ENCODE assay signal across 8 mouse cellular contexts in the genomic region with DNA sequence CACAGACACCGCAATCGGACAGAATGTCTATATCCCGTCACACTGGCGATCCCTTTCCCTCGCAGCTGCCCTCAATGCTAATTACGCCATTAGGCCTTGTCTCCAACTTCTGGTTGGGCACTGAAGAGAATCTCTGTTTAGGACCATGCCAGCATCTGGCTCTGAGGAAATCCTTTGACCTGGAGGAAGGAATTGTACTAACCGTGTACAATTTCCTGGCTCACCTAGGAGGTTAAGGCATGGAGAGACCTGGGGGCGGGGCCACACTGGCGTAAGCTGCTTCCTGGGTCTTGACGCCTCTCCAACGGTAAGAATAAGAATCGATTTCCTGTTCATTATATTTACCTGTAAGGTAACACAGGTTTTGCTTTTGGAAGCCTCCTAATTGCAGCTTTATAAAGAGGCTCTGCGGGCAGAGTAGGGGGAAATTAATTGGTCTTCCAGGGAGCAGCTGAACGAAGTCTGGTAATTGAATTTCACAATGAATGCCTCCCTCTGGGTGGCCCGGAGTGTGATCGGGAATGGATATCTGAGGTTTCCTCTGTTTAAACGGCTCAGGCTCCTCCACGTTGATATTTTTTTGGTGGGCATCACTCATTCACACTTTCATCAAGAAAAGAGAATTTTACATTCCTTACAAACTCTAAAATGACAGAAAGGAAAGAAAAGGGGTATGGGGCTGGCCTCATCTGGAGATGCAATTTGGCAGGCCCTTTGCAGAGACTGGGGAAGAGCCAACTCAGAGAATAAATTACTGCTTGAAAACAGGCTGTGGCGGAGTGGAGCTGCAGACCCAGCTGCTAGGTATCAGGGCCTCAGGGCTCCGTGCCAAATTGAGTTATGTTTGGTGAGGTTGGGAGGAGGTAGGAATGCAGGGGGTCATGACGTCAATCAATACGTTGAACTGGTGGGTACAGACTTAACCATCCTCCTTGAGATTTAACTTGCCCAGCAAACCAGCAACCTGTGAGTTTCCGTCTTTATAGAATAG. TPM values are rescaled to one million over a fixed set of nuclear protein-coding genes. Genes with fewer than 3 reads are reported as not detected.
DNase-seq lines count a peak whose midpoint lies in the region; ATAC-seq and TF ChIP-seq lines count a peak whose summit lies in the region.

No protein-coding gene starts in this region.

- H3K27me3 ChIP-seq in lung, embryonic 14.5 days (ENCODE audit: insufficient read depth, low read length) = no peaks in the 10 kb centered on the region
- H3K27me3 ChIP-seq in forebrain, embryonic 12.5 days = peaks cover 4% of the 10 kb centered on the region; the same call in 1 of the 2 replicates
- no peaks in the 10 kb centered on the region for H3K27me3 ChIP-seq in midbrain, embryonic 16.5 days (ENCODE audit: control insufficient read depth, insufficient read depth, low read depth, low read length)

- peak; percentile 62 to 72 for DNase-seq in adrenal gland, adult (ENCODE audit: inconsistent age in 2 of 2, low spot score in 1 of 2)
- no peak for DNase-seq in adrenal gland, adult 18-20 months (ENCODE audit: low spot score in 2 of 2)
- DNase-seq in lung, embryonic 14.5 days = peak; percentile 85
- DNase-seq in lung, adult 2 months = no peak
- DNase-seq in frontal cortex, postnatal 14 days (ENCODE audit: low spot score in 2 of 2) = no peak
- DNase-seq in urinary bladder, postnatal 14 days (ENCODE audit: low spot score) = no peak

- H3K36me3 ChIP-seq in lung, embryonic 14.5 days (ENCODE audit: insufficient read depth) = no peaks in the 10 kb centered on the region
- H3K36me3 ChIP-seq in forebrain, embryonic 12.5 days (replicated peaks) = no peaks in the 10 kb centered on the region
- H3K36me3 ChIP-seq in midbrain, embryonic 16.5 days (ENCODE audit: control insufficient read depth, insufficient read depth, low read length) = no peaks in the 10 kb centered on the region

- ATAC-seq in lung, embryonic 14.5 days (ENCODE audit: insufficient read depth) = peak; percentile 84; the same call in 1 of the 2 replicates
- ATAC-seq in forebrain, embryonic 12.5 days (ENCODE audit: low FRiP score) = peak; percentile 70
- peak; percentile 48 for ATAC-seq in midbrain, embryonic 16.5 days

- 0 out of 2 replicates have a peak overlapping the region, but pooled peaks have one; percentile 7 for H3K4me2 ChIP-seq in lung, embryonic 14.5 days
- H3K4me2 ChIP-seq in forebrain, embryonic 12.5 days = peak overlapping the region; percentile 28
- peak overlapping the region; percentile 32 for H3K4me2 ChIP-seq in midbrain, embryonic 16.5 days (ENCODE audit: low read length)

- TF ChIP-seq POLR2A in lung, adult 2 months (IDR thresholded peaks at IDR 0.05; ENCODE audit: borderline replicate concordance, extremely low read depth, low read depth, low read length) = no peak

- H3K4me1 ChIP-seq in lung, embryonic 14.5 days (ENCODE audit: insufficient read depth) = peaks cover 7% of the 10 kb centered on the region; the same call in 1 of the 2 replicates
- H3K4me1 ChIP-seq in lung, adult 2 months (ENCODE audit: control insufficient read depth, insufficient read depth, low read length) = no peaks in the 10 kb centered on the region
- peaks cover 20% of the 10 kb centered on the region for H3K4me1 ChIP-seq in forebrain, embryonic 12.5 days
- H3K4me1 ChIP-seq in midbrain, embryonic 16.5 days (ENCODE audit: control insufficient read depth, insufficient read depth, low read length) = peaks cover 10% of the 10 kb centered on the region

- 51% methylated on average over 23 of the region's 23 CpGs for WGBS in lung, embryonic 14.5 days
- WGBS in lung, adult 2 months = 64% methylated on average over 23 of the region's 23 CpGs
- WGBS in forebrain, embryonic 12.5 days = 28% methylated on average over 23 of the region's 23 CpGs
- WGBS in midbrain, embryonic 16.5 days = 37% methylated on average over 23 of the region's 23 CpGs

- peak overlapping the region; percentile 6; the same call in 1 of the 2 replicates for H3K27ac ChIP-seq in lung, embryonic 14.5 days (ENCODE audit: low read depth)
- peak overlapping the region; percentile 67 for H3K27ac ChIP-seq in forebrain, embryonic 12.5 days
- peak overlapping the region; percentile 36 for H3K27ac ChIP-seq in midbrain, embryonic 16.5 days (ENCODE audit: low read length)

- H3K9me3 ChIP-seq in lung, embryonic 14.5 days (ENCODE audit: low read depth, low read length) = no peaks in the 10 kb centered on the region
- H3K9me3 ChIP-seq in forebrain, embryonic 12.5 days = no peaks in the 10 kb centered on the region
- H3K9me3 ChIP-seq in midbrain, embryonic 16.5 days (replicated peaks; ENCODE audit: control insufficient read depth, low read length, poor library complexity, severe bottlenecking) = no peaks in the 10 kb centered on the region

- H3K9ac ChIP-seq in lung, embryonic 14.5 days = no peak overlapping the region
- no peak overlapping the region for H3K9ac ChIP-seq in forebrain, embryonic 12.5 days
- H3K9ac ChIP-seq in midbrain, embryonic 16.5 days (ENCODE audit: low read depth, low read length) = peak overlapping the region; percentile 28; the same call in 1 of the 2 replicates

- no peak for TF ChIP-seq CTCF in lung, embryonic 14.5 days (IDR thresholded peaks at IDR 0.05; ENCODE audit: low read depth)
- TF ChIP-seq CTCF in lung, adult 2 months (IDR thresholded peaks at IDR 0.05; ENCODE audit: insufficient read depth, low read length) = no peak

- no peak overlapping the region for H3K4me3 ChIP-seq in lung, embryonic 14.5 days (ENCODE audit: low read depth, low read length)
- H3K4me3 ChIP-seq in lung, adult 2 months (replicated peaks; ENCODE audit: extremely low read depth, low read depth, low read length) = no peak overlapping the region
- H3K4me3 ChIP-seq in forebrain, embryonic 12.5 days (replicated peaks) = no peak overlapping the region
- no peak overlapping the region for H3K4me3 ChIP-seq in midbrain, embryonic 16.5 days (ENCODE audit: low read depth, low read length)

RNA-seq across cellular contexts. Expression of gene Gm14214, which starts 20.5 kb away (rescaled TPM):
- total RNA-seq in adrenal gland, adult 18-20 months (2021) = not detected
- polyA plus RNA-seq in lung, embryonic 14.5 days (2014; fragmentation: Nextera tagmentation; extraction: Ambion mirVana) = not detected in 2 replicates
- not detected in 2 replicates for polyA plus RNA-seq in lung, adult 2 months (2012; rRNA removed)
- polyA plus RNA-seq in forebrain, embryonic 12.5 days (2016; fragmentation: Nextera tagmentation; extraction: Ambion mirVana) = not detected in 2 replicates
- polyA plus RNA-seq in midbrain, embryonic 16.5 days (2015; fragmentation: Nextera tagmentation; extraction: Ambion mirVana) = not detected in 2 replicates

RNA-seq across cellular contexts. Expression of gene Raly, which starts 41.6 kb away (rescaled TPM):
- 100 to 1,000 TPM; 190 to 194 TPM for total RNA-seq in adrenal gland, adult 18-20 months (2021)
- 64.3 and 72.9 TPM in 2 replicates for polyA plus RNA-seq in lung, embryonic 14.5 days (2014; fragmentation: Nextera tagmentation; extraction: Ambion mirVana)
- polyA plus RNA-seq in lung, adult 2 months (2012; rRNA removed) = 188 and 211 TPM in 2 replicates
- 35.1 and 45.9 TPM in 2 replicates for polyA plus RNA-seq in forebrain, embryonic 12.5 days (2016; fragmentation: Nextera tagmentation; extraction: Ambion mirVana)
- polyA plus RNA-seq in midbrain, embryonic 16.5 days (2015; fragmentation: Nextera tagmentation; extraction: Ambion mirVana) = 24.0 and 27.3 TPM in 2 replicates

RNA-seq across cellular contexts. Expression of gene a, which starts 41.9 kb away (rescaled TPM):
- total RNA-seq in adrenal gland, adult 18-20 months (2021) = not detected
- not detected in 2 replicates for polyA plus RNA-seq in lung, embryonic 14.5 days (2014; fragmentation: Nextera tagmentation; extraction: Ambion mirVana)
- not detected in 2 replicates for polyA plus RNA-seq in lung, adult 2 months (2012; rRNA removed)
- polyA plus RNA-seq in forebrain, embryonic 12.5 days (2016; fragmentation: Nextera tagmentation; extraction: Ambion mirVana) = 1.5 and 1.7 TPM in 2 replicates
- 0.54 and 1.5 TPM in 2 replicates for polyA plus RNA-seq in midbrain, embryonic 16.5 days (2015; fragmentation: Nextera tagmentation; extraction: Ambion mirVana)

Comparison
In these comparisons a context has a peak if more than half of its experiments do, and no peak if none do; other contexts are left out.
1. DNase-seq: peak in adrenal gland, adult (2 of 2) and lung, embryonic 14.5 days (single experiment); none in adrenal gland, adult 18-20 months (0 of 2), lung, adult 2 months (single experiment), frontal cortex, postnatal 14 days (0 of 2) and urinary bladder, postnatal 14 days (single experiment).
2. H3K27ac ChIP-seq: peak in every context shown above with its lines; median percentile 67 in forebrain, embryonic 12.5 days; 36 in midbrain, embryonic 16.5 days; 6 in lung, embryonic 14.5 days.
3. Peak in every context shown above with its lines, with median percentiles within 50 percentile points of each other: ATAC-seq and H3K4me2 ChIP-seq.